Mouse (Mus musculus) liver (tissue): Measurements from ENCODE around the gene Fibp.
A peak's percentile ranks its signal among the peaks of the same experiment; 100 is the strongest.
"Not testable (repeated sequence)": the region's sequence is repeated elsewhere in the genome, so short reads cannot be mapped to it uniquely, and the experiment has no call there.

ENCODE experiments used
- DNase-seq: peaks from one replicate; pipeline ENCODE4 v3.0.0-alpha.2; 2020; ENCODE audit warnings: mixed read lengths

Gene Fibp

GRCm38 (mm10) chr19:5490313-5490897, 30.0 kb downstream of the Fibp start, which contains the start of gene Cfl1:
TSS of gene Cfl1 (plus strand) at chr19:5490455.
- DNase-seq: peak; percentile 96

- DNase-seq: peak; percentile 84
These were observed 30.7 kb downstream of the Fibp start for GRCm38 (mm10) chr19:5490898-5491708.

- DNase-seq: no peak
These were observed 32.2 kb downstream of the Fibp start for GRCm38 (mm10) chr19:5492641-5493040.

- DNase-seq: not testable (repeated sequence)
These were observed 32.9 kb downstream of the Fibp start for GRCm38 (mm10) chr19:5493301-5493721.

- DNase-seq: no peak
These were observed 33.9 kb downstream of the Fibp start for GRCm38 (mm10) chr19:5494314-5494713.

GRCm38 (mm10) chr19:5495353-5496051, 35.1 kb downstream of the Fibp start:
- DNase-seq: no peak

- DNase-seq: no peak
These were observed 35.6 kb downstream of the Fibp start for GRCm38 (mm10) chr19:5496052-5496370.

- no peak for DNase-seq
These were observed 40.0 kb downstream of the Fibp start for GRCm38 (mm10) chr19:5500330-5500875.

- no peak for DNase-seq
These were observed 43.3 kb downstream of the Fibp start, which contains the start of gene 1700020D05Rik for GRCm38 (mm10) chr19:5503687-5504086. TSS of gene 1700020D05Rik (minus strand) at chr19:5503787.

GRCm38 (mm10) chr19:5510031-5511026, 49.9 kb downstream of the Fibp start, which contains the start of gene Snx32:
TSS of gene Snx32 (minus strand) at chr19:5510538.
- DNase-seq: peak; percentile 98

GRCm38 (mm10) chr19:5511074-5511632, 50.7 kb downstream of the Fibp start:
- DNase-seq: peak; percentile 32

GRCm38 (mm10) chr19:5512091-5513004, 51.9 kb downstream of the Fibp start:
- DNase-seq: peak; percentile 44

- no peak for DNase-seq
These were observed 52.6 kb downstream of the Fibp start for GRCm38 (mm10) chr19:5513005-5513349.
